Mouse (Mus musculus) megakaryocyte, embryonic 14.5 days (primary cell): ENCODE data around the gene Gm10645.

Source experiments
- FLI1 ChIP-seq: IDR thresholded peaks from 2 replicates; pipeline ENCODE4 v1.6.1; 2012; ENCODE audit warnings: low read length, inconsistent platforms, mixed read lengths
- GATA1 ChIP-seq: IDR thresholded peaks from 3 replicates; pipeline ENCODE4 v1.6.1; 2012; ENCODE audit warnings: mixed read lengths, low read length, inconsistent platforms, borderline replicate concordance

- TF ChIP-seq GATA1, result no peak
- TF ChIP-seq FLI1, result no peak
Measured at GRCm38 (mm10) chr8:83155110-83155509, 10.9 kb downstream of the Gm10645 start.
